Mouse (Mus musculus) frontal cortex, adult 2 months (tissue): ENCODE results near the gene Gins2. TPM values are rescaled to one million over a fixed set of nuclear protein-coding genes. Genes with fewer than 3 reads are reported as not detected.

Experiments used
- DNase-seq, 2 experiments: peaks; one replicate each; pipeline ENCODE4 v3.0.0; 2022; ENCODE audit warnings: low spot score in 1 of 2; ENCODE audit errors: extremely low spot score in 1 of 2
- polyA plus RNA-seq: library from polyadenylated mRNA; depleted of rRNA; stranded (reverse); fragments of >200 nt; gene quantifications from 2 replicates; pipeline ENCODE4 v1.2.3, GENCODE M21; 2012

Gene Gins2
- polyA plus RNA-seq, 1 experiment = 3.1 TPM

DNA sequence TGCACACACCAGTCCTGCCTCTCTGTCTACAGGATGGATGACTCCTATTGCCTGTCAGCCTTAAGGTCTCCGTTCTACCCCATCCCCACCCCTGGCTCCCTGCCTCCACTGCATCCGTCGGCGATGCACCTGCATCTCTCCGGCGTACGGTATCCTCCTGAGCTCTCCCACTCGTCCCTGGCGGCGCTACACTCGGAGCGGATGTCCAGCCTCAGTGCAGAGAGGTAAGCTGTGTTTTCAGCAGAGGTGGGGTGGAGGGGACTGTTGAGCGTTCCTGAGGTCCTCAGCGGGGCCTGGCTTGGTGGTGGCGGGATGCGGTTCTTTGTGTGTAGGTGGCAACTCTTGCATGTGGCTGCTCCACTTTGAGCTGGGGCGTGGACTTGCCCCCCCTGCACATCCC lies 21.4 kb downstream of the Gins2 start:
- DNase-seq = no peak

DNA sequence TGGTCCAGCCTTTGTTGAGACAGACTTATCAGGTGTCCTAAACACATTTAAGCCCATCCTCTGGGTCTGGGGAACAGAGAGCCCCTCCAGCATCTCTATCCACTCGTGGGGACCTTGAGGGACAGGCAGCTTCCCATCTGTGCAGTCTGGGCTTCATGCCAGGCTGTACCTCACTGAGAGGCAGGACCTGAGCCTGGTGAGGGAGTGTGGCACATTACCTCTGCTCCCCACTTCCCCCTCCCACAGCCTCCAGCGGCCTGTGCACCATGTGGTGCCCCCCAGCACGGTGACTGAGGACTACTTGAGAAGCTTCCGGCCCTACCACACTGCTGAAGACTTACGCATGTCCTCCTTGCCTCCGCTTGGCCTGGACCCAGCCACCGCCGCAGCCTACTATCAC lies 22.4 kb downstream of the Gins2 start:
- DNase-seq = no peak

DNA sequence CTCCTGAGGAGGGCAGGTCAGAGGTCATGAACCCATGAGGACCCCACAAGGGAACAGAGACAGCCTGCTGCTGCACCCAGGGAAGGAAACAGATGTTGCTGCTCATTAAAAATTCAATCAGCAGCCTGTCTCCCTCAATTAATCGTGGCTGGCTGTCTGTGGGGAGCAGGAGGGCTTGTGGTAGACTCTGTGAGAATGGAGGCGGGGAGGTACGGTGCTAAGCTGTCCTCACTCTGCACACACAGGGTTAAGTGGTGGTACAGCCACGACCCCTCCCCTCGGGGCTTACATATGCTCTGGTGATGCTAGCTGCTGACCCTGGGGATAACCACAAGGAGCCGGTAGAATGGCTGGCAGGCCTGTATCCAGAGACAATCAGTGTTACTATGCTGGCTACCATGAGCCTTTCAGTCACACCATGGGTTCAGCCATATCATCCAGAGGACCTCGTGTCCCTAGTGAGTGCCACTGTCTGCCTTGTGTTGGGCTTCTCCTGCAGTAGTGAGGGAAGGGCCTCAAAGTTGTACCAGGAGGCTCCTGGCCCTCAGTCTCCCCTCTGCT lies 23.9 kb downstream of the Gins2 start:
- DNase-seq = no peak

DNA sequence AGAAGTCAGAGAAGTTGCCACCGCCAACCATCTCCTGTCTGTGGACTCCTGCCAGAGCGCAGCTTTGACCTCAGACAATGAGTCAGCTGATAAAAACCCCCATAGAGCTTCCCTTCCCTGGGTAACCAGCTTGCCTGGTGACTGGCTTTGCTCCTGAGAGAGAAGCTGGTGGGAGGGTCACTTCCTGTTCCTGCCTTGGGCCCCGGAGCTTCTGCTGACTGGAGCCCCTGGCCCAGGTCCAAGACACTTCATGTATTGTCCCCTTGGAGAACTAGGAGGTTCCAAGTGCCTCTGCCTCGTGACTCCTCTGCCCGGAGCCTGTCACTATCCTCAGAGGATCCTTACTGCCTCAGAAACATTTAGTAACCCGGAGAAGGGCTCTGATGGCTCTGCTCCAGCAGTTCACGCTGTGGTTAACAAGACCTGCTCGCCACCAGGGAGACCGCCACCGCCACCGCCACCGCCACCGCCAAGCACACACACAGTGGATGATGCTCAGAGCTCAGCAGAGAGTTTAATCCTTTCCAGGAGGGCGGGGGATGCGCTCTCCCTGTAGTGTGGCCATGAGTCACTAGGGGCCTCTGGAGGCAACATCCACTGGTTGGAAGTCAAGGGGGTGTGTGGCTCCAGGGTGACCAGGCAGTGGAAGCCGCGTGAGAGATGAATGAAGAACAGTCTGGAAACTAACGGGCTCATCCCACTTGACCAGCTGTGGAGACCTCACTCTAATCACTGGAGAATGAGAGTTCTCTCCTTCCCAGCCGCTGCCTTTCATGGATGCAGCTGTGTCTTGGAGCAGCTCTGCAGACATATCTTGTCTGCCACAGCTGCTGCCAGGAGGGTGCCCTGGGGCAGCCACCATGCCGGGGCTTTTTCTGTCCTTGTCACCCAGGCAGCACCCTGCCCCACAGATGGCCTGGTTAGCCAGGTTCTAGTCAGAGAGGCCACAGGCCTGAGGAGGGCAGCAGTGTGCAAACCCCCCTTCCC lies 25.0 kb downstream of the Gins2 start:
- DNase-seq = peak; percentile 67 to 72

DNA sequence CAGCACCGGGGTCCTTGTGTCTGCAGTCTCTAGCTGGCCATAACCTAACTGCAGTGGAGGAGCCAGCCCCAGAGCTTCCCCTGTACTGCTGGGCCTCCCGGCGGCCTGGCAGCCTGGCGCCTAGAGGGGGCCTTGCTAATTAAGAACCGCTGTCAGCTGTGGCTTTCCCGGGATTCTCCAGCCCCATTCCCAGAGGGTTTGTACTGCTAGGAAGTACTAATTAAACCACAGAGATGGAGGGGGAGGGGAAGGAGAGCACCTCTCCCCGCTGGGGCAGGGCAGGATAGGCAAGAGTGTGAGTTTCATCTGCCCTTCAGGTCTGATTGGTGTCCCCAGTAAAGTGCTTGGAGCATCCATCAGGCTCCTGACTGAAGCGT lies 25.8 kb downstream of the Gins2 start:
- no peak for DNase-seq

DNA sequence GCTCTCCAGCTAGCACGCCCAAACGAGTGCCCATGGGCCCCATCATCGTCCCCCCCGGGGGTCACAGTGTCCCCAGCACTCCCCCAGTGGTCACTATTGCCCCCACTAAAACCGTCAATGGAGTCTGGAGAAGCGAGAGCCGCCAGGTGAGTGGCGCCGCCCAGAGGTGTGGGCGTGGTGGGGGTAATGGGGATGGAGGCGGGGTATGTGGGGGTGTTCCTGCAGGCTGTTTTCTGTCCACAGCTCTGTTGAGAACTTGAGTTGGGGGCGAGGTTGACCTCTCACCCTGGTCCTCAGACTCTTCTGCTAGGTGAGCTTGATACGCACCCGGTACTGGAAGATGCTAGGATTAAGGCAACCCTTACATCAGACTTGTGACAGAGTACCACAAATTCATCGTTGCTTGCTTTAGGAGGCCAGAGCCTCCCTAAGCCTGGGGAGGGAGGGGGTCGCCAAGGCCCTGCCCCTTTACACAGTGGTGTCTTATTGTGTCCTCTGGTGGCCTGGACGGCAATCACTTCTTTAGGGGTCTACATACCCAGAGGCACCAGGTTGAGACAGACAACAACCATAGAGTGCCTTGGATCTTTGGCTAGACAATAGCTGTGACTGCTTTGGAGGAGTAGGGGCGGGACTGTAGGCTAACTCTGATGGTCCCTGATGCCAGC lies 26.3 kb downstream of the Gins2 start:
- no peak for DNase-seq

DNA sequence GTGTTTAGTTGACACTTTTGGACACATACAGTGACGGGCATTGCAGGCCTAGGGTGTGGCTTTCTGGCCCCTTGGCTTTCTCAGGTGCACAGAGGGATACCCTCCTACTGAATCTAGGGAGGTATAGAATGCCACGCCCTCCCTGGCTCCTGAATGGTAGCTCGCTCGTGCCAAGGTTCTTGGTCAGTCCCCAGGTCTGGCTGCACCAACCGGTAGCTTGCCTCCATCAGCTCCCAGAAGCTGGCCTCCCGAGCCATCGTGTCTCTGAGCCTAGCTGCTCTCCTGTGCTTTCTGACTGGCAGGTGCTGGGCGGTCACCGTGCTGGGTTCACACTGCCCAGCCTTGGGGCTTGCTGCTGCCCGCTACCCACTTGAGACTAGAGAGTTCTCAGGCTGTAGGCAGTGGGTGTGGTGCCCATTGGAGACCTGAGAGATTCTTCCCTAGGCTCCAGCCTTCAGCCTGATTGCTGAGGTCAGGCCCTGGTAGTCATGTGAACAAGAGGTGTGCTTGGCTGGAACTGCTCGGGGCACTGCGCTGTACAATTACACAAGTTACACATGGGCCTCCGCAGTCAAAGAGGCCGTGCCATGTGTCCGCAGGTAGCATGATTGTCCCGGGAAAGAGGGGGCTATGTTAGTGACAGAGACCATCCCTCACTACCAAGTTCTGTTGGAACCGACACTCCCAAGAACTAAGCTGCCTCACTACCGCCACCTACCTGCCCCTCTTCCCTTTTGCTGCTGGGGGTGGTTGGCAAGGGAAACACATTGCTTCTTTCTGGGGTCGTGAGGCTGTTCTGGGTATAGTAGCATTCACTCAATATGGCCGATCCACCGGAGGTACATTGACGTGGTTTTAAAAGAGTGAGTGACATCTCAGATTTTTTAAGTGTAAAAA lies 27.3 kb downstream of the Gins2 start:
- peak in 1 of 2 experiments; percentile 60 for DNase-seq

DNA sequence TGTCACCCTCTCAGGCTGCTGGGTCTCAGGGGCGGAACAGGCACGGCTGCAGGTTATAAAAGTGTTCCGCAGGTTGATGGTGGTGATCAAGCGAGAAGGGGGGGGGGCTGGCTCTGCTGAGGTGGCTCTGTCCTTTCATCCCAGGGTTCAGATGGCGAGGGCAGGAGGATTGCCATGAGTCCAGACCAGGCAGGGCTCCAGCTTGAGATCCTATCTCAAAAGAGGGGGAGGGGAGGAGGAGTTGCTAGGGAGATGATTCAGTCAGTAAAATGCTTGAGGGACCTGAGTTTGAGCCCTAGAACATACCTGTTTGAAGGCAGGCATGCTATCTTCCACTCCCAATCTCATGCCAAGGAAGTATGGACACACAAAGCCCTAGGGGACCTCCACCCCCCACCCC lies 28.6 kb downstream of the Gins2 start:
- no peak for DNase-seq

DNA sequence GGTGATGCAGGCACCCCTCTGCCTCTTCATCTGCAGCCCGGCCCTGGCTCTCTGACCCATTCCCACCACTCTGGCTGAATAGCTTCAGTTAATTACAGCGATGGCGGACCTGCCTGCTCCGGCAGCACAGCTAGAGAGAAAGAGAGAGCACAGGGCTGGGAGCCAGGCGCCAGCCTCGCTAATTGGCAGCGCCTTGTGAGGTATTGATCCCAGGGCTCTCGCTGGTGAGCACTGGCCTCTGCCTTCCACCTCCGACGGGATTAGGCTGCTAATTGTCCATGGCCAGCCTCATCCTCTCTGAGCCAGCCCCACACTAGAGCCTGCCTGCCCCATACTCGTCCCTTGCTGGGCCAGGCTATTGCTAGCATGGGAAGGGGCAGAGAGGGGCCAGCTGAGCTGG lies 29.4 kb downstream of the Gins2 start:
- DNase-seq = no peak

DNA sequence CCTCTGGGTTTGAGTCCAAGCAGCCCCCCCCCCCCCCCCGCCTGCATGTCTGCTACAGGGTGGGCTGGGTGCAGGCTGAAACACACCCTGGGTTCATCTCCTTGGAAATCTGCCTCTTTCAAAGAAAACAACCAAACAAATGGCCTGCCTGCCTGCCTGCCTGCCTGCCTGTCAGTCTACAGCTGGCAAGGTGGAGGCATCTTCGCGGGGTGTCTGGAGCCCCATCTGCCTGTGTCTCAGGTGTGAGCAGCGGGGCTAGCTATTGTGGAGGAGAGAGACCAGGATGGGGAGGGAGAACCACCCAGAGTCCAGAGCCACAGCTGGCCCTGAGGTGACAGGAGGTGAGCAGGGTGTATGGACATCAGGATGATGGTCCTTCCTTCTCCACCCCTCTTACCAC lies 30.9 kb downstream of the Gins2 start:
- no peak for DNase-seq

DNA sequence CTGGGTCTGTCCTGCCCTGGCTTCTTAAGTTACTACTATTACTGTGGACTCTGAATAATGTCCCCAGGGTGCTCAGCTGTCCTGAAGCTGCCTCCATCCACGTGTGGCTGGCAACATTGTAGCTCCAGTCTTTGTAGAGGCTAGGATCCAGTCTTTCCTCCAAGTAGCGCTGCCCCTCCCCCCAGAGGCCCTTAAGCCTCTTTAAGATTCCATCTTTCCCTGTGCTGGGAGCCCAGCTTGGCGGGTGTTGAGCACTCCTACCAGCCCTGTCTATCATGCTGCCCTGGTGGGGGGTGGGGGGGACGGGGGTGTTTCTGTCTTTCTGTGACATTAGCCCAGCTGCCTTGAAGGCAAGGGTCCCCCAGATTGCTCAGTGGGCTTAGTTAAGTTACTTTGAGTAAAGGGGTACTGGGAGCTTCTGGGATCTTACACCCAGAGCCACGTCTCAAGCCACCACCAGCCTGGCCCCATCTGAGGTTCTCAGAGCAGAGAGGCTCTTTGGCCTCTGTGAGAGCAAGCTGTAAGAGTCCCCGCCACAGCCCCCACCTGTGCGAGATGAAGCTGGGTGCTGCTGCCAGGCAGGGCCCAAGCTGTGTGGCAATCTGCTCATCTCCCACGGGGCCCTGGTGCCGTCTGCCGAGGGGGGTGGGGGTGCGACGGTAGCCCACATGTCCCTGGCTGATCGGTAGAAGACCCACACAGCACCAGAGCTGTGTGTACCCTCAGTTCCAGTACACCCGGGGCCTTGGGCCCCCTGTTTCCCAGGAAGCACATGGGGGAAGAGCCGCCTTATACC lies 31.7 kb downstream of the Gins2 start:
- DNase-seq = peak in 1 of 2 experiments; percentile 78

DNA sequence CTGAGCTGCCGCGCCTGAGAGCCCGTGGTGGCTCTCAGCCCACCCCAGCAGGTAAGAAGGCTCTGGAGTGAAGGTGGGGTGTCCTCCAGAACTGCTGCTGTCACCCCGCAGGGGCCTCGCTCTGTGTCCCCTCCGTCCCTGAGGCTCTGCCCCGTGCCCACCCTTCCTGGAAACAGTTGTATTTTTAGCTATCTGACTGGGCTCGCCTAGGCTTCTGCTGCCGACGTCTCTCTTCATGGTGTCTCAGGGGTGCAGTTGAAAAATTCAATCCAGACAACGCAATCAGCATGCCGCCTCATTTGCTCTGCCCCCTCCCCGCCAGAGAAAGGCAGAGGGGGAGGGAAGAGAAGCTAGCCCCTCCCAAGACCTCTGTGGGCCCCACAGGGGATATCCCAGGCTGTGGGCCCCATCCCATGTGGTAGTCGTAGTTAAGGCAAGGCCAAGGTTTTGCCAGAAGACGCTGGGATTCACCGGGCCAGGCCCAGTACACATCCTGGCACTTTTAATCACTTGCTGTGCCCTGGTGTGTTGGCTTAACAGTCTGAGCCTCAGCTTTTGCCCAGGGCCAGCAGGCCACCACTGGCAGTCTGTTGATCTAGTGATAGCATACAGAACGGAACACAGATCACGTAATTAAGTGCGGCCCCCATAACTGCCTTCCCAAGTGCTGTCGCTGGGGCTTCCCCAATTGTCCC lies 32.8 kb downstream of the Gins2 start:
- DNase-seq = no peak

DNA sequence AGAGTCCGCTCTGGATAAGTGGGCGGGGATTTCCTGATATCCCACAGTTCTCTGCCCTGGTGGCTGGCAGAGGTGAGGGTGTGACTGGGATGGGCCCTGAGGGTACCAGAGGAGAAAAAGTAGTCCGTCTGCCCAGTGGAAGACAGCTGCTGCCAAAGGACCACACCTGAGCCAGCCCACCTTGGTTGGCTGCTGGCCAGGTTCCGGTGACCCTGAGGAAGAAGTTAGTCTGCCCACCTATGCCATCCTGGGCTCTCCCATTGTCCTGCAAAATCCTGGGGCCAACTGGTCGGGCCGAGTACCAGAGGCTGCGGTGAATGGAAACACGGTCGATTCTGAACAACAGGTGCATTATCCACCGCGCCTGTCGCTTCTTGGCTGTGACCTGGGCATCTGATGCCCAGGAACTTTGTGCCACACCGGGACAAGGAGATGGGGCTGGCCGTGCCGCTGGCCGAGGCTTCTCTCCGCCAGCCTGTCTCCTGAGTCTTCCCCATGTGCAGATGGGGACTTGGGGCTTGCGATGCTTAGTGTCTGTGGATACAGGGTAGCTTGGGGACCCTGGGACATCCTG lies 34.6 kb downstream of the Gins2 start:
- no peak for DNase-seq

DNA sequence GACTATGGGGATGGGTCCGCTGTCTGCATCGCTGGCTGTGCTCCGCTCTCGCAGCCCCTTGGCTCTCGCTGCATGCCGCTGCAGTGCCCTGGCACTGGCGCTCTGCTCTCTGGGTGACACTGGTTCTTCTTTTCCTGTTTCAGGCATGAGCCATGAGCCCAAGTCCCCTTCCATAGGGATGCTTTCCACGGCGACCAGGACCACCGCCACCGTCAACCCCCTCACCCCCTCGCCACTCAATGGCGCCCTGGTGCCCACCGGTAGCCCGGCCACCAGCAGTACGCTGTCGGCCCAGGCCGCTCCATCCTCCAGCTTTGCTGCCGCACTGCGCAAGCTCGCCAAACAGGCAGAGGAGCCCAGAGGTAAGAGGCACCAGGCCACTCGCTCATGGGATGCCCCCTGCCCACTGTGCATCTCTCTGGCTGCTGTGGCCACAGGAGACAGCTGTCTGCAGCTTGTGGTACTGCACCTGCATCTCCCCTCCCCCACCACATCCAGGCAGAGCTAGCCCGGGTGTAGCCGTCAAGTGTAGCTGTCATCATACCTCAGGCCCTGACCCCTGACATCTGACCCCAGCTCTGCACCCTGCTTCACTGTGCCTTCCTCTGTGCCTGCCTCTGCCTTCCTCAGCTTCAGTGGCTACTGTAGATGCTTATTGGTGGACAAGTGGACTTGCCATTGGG lies 35.5 kb downstream of the Gins2 start:
- no peak for DNase-seq

DNA sequence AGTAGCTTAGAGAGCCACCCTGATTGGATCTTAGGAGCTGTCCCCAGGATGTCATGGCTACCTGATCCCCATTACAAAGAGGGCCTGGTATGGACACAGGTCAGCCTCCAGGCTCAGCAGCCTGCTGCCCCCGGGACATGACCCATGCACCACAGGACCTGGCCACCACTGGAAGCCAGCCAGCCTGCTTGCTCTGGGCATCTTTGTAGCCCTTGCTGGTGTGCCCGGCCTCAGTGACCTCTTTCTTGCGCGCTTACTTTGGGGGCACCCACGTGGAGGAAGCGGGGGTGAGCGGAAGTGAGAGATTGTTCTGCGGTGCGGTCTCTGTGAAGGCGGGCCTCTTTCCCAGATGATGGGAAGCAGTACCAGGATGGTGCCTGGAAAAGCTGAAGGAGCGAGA lies 36.6 kb downstream of the Gins2 start:
- no peak for DNase-seq

DNA sequence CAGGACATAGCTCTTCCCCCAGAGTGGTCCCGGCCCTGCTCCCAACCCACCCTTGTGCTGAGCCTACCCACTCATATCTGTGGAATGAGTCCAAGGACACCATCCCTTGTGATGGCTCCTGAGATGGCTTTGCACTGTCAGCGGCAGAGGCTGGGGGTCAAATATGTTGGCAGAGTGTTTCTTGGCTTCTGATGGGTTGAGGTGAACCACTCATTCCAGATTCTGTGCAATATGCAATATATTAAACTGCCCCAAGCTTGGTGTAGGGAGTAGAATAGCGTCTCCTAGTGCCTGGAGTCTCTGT lies 37.5 kb downstream of the Gins2 start:
- no peak for DNase-seq

DNA sequence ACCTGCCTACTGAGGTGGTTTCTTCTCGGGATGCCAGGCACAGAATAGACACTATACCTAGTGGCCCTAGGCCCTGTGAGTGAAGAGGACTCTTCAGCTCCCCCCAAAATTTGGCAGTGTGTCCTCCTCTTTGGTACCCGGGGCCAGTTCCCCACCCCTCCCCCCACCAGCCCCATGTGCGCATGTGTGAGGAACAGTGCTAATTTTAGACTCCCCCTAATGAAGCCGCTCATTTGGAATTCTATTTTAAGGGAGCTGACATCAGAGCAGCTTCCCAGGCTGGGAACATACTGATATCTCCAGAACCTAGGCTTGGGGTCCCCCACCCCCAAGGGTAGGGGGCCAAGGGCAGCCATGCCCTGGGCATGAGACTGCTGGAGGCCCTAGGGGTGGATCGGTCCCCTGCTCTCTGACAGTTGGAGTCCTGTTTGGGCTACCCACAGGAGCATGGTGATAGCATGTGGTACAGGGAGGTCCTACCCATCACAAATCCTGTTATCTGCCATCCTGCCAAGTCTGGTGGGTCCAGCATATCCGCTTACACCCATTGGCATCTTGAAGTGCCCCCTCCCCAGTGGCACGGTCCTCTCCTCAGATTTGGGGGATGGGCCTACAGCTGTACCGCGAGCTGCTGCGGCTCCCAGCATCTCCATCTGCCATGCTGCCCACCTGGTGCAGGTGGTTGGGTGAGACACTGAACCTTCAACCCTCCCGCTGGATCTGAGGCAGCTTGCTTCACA lies 38.0 kb downstream of the Gins2 start:
- DNase-seq = no peak

DNA sequence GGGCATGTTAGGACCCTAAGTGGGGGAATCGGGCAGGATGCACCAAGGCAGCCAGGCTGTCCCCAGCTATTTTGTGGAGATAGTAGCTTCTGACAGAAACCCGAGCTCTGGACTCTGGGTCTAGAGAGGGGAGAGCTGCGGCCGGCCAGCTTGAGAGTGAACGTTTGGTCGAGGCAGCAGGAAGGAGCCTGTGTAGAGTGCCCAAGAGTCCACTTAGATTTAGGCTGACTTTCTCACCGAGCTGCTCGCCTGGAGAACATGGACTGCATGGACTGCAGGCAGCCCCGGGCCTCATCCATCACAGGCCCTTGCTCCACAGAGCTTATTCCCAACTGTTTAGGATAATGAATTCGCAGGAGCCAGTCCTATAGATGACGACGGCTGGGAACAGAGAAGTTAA lies 38.7 kb downstream of the Gins2 start:
- DNase-seq = no peak
